Comparison of ENCODE assay signal across 10 mouse cellular contexts in genomic region chr11:113487603-113488335, GRCm38 (mm10).
DNase-seq lines count a peak whose midpoint lies in the region; ATAC-seq lines count a peak whose summit lies in the region.
"Had no signal": no experiment of that assay in that cellular context is flagged by ENCODE, and none has a peak within 500 bp of the region (broad histone marks: within the 10 kb centered on the region; RNA-seq: fewer than 3 reads in every experiment).

No protein-coding gene starts in this region.

- peak; percentile 20 for DNase-seq in kidney, adult 9 months
- DNase-seq in c-Kit-positive CD71-negative TER-119-negative erythroid progenitor cells, embryonic 14.5 days (ENCODE audit: low read depth), result peak; percentile 16
- peak; percentile 92 for DNase-seq in large intestine, adult 2 months (ENCODE audit: low read depth, low spot score)
- DNase-seq in ovary, postnatal 14 days (ENCODE audit: low spot score), result peak; percentile 6
- DNase-seq in cerebellum, adult 9-11 months, result no peak
- no peak for DNase-seq in embryo, embryonic 11 days
- DNase-seq: right cerebral cortex, postnatal 4 days had no signal

- H3K27me3 ChIP-seq in kidney, embryonic 16.5 days (ENCODE audit: insufficient read depth, low read length), result no peaks in the 10 kb centered on the region
- H3K27me3 ChIP-seq: midbrain, embryonic 15.5 days had no signal

- H3K4me2 ChIP-seq in kidney, embryonic 16.5 days (replicated peaks; ENCODE audit: low read depth, low read length), result no peak overlapping the region
- H3K4me2 ChIP-seq: midbrain, embryonic 15.5 days had no signal

- H3K27ac ChIP-seq in kidney, embryonic 16.5 days (ENCODE audit: low read length), result no peak overlapping the region
- H3K27ac ChIP-seq: midbrain, embryonic 15.5 days had no signal

- H3K4me3 ChIP-seq in kidney, embryonic 16.5 days (ENCODE audit: low read length), result no peak overlapping the region
- H3K4me3 ChIP-seq: midbrain, embryonic 15.5 days had no signal

- no peaks in the 10 kb centered on the region for H3K36me3 ChIP-seq in kidney, embryonic 16.5 days (ENCODE audit: insufficient read depth, low read length)
- H3K36me3 ChIP-seq: midbrain, embryonic 15.5 days had no signal

- no peaks in the 10 kb centered on the region for H3K9me3 ChIP-seq in kidney, embryonic 16.5 days (ENCODE audit: low read length)
- H3K9me3 ChIP-seq: midbrain, embryonic 15.5 days had no signal

- H3K9ac ChIP-seq in kidney, embryonic 16.5 days (replicated peaks; ENCODE audit: low read length), result no peak overlapping the region
- H3K9ac ChIP-seq: midbrain, embryonic 15.5 days had no signal

- whole genome bisulfite sequencing in kidney, embryonic 16.5 days, result 31% methylated on average over 8 of the region's 8 CpGs
- 20% methylated on average over 8 of the region's 8 CpGs for WGBS in large intestine, adult 2 months

- no peak for ATAC-seq in kidney, embryonic 16.5 days (ENCODE audit: low FRiP score, low TSS enrichment)
- no peak for ATAC-seq in monocyte, adult 5-6 weeks (replicated peaks; ENCODE audit: insufficient number of reproducible peaks, low FRiP score, low TSS enrichment, poor library complexity, severe bottlenecking)
- ATAC-seq: midbrain, embryonic 15.5 days had no signal

- H3K4me1 ChIP-seq in kidney, embryonic 16.5 days (ENCODE audit: insufficient read depth, low read length), result no peaks in the 10 kb centered on the region

Comparison
In these comparisons a context has a peak if more than half of its experiments do, and no peak if none do; other contexts are left out.
1. DNase-seq: peak in kidney, adult 9 months (single experiment), c-Kit-positive CD71-negative TER-119-negative erythroid progenitor cells, embryonic 14.5 days (single experiment), large intestine, adult 2 months (single experiment) and ovary, postnatal 14 days (single experiment); none in cerebellum, adult 9-11 months (single experiment) and embryo, embryonic 11 days (single experiment).